Mouse (Mus musculus): ENCODE data around the gene Nckap1l. TPM values are rescaled to one million over a fixed set of nuclear protein-coding genes. Genes with fewer than 3 reads are reported as not detected.

Nckap1l gene
- total and polyA plus RNA-seq, 3 experiments = 17.9 to 27.1 TPM; not detected in 1

DNA sequence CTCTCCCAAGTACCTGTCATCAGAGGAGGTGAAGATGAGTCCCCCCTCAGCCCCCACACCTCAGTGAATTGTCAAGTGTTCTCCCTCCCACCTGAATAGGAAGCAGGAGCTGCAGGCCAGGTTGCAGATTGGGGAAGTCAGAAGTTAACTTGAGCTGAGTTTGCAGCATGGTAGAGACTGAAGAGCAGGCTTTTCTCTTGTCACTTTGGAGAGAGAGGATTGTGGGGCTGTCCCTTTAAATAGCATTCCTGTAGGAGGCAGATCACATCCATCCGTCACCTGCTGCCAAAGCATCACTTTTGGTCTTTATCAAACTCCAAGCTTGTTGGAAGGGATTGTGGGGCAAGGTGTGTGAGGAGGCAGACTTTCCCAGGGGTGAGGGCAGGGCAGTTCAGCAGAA lies 47.1 kb downstream of the Nckap1l start:
- H3K36me3 ChIP-seq (ENCODE audit: control insufficient read depth in 1 of 2, insufficient read depth in 2 of 2, low read length in 2 of 2) = no peaks in the 10 kb centered on the region; a peak in 1 of 4 replicates
- no peak for TF ChIP-seq TAL1 (IDR thresholded peaks at IDR 0.05; ENCODE audit: low read length)
- no peak for TF ChIP-seq CHD1 (IDR thresholded peaks at IDR 0.05; ENCODE audit: low read depth, low read length)
- no peak for TF ChIP-seq NRF1 (IDR thresholded peaks at IDR 0.05; ENCODE audit: insufficient read depth, low read depth, low read length, poor library complexity, severe bottlenecking)
- H3K79me2 ChIP-seq (ENCODE audit: control insufficient read depth, insufficient read depth, low read length, poor library complexity) = no peaks in the 10 kb centered on the region
- DNase-seq (ENCODE audit: low read depth, low spot score) = peak; percentile 3
- no peaks in the 10 kb centered on the region for H3K27me3 ChIP-seq (ENCODE audit: control insufficient read depth in 1 of 2, insufficient read depth in 2 of 2, low read length in 2 of 2)
- no peaks in the 10 kb centered on the region for H3K9me3 ChIP-seq (replicated peaks; ENCODE audit: insufficient read depth, low read length)
- no peak overlapping the region for H3K27ac ChIP-seq (ENCODE audit: control insufficient read depth, low read depth, low read length)
- no peaks in the 10 kb centered on the region for H3K4me1 ChIP-seq (ENCODE audit: control insufficient read depth in 1 of 2, insufficient read depth in 2 of 2, low read length in 2 of 2)
- no peak overlapping the region for H3K9ac ChIP-seq (ENCODE audit: control insufficient read depth, low read depth, low read length, poor library complexity, severe bottlenecking)
- no peak overlapping the region for H3K4me3 ChIP-seq (ENCODE audit: control insufficient read depth in 1 of 2, insufficient read depth in 1 of 2, low read depth in 2 of 2, low read length in 2 of 2)

DNA sequence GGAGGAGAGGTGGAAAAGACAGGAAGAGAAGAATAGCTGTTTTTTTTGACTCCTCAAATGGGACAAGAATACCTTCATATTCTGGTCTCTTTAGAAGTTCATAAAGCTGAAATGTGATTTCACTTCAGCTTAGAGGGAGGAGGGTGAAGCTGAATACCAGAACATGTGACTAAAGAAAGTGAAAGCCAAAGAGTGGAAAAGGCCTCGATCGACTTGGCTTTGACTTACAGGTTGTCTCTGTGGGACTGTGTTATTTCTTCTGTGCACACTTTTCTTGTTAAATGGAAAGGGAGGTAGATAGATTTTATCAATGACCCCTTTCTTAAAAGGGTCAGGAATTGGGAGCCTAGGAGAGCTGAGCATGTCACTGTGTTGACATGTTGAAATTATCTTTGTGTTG lies 47.6 kb downstream of the Nckap1l start:
- Histone ChIP-seq H3K79me2 (ENCODE audit: control insufficient read depth, insufficient read depth, low read length, poor library complexity) (no peaks in the 10 kb centered on the region), H3K9me3 (replicated peaks; ENCODE audit: insufficient read depth, low read length) (no peaks in the 10 kb centered on the region), H3K27ac (ENCODE audit: control insufficient read depth, low read depth, low read length) (no peak overlapping the region), H3K4me3 (ENCODE audit: control insufficient read depth in 1 of 2, insufficient read depth in 1 of 2, low read depth in 2 of 2, low read length in 2 of 2) (no peak overlapping the region), H3K9ac (ENCODE audit: control insufficient read depth, low read depth, low read length, poor library complexity, severe bottlenecking) (no peak overlapping the region), H3K27me3 (ENCODE audit: control insufficient read depth in 1 of 2, insufficient read depth in 2 of 2, low read length in 2 of 2) (no peaks in the 10 kb centered on the region), H3K4me1 (ENCODE audit: control insufficient read depth in 1 of 2, insufficient read depth in 2 of 2, low read length in 2 of 2) (no peaks in the 10 kb centered on the region), H3K36me3 (ENCODE audit: control insufficient read depth in 1 of 2, insufficient read depth in 2 of 2, low read length in 2 of 2) (no peaks in the 10 kb centered on the region; a peak in 1 of 4 replicates)
- no peak for DNase-seq (ENCODE audit: low read depth, low spot score)
- no peak for TF ChIP-seq ZMIZ1 (IDR thresholded peaks at IDR 0.05; ENCODE audit: low read depth, low read length)

DNA sequence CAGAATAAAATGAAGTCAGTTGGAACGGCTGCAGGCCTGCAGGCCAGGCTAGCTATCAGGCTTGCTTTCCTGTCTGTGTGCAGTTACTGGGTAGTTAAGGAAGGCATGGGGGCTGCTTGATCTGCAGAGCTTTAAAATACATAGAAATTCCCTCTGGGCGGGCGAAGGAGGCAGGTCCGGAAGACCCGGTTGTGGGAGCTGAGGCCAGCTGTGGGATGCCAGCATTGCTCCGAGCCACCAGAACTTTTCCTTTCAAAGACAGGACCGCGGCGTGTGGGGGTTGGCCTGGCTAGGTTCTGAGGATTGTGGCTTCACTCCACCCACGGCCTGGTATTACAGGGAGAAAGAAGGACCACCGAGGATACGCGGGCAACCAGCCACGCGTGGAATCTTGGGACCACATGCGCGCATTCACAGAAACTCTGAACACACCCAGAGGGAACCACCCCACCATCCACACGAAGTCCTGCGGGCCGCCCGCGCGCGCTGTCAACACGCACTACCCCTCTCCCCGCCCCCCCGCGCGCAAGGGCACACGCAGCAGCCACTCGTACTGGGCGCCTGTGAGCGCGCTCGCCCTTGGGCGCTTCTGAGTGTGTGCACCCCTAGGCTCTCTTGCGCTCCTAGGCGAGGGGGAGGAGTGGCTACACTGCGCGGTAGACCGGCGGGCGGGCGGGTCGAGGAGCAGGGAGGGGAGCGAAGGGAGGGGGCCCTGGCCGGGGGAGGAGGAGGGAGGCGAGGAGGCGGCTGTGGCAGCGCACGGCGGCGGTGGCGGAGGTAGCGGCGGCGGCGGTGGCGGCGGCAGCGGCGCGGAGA lies 49.0 kb downstream of the Nckap1l start, which contains the start of gene Pde1b:
TSS of gene Pde1b (plus strand) at position 600 of the 816 bp plus-strand sequence.
- TF ChIP-seq RAD21 (IDR thresholded peaks at IDR 0.05; ENCODE audit: low read depth, low read length) = no peak
- TF ChIP-seq MYC (IDR thresholded peaks at IDR 0.05; ENCODE audit: low read depth, low read length) = no peak
- no peak for TF ChIP-seq MAX (IDR thresholded peaks at IDR 0.05; ENCODE audit: low read length)
- no peak for TF ChIP-seq MAFK (IDR thresholded peaks at IDR 0.05; ENCODE audit: borderline replicate concordance, low read depth, low read length)
- no peak for TF ChIP-seq POLR2AphosphoS5 (IDR thresholded peaks at IDR 0.05; ENCODE audit: borderline replicate concordance, low read depth, low read length)
- no peak for TF ChIP-seq ZKSCAN1 (IDR thresholded peaks at IDR 0.05; ENCODE audit: low read depth, low read length)
- TF ChIP-seq POLR2A (IDR thresholded peaks at IDR 0.05; ENCODE audit: control insufficient read depth in 1 of 2, insufficient read depth in 1 of 2, low read depth in 1 of 2, low read length in 2 of 2, poor library complexity in 1 of 2) = no peak
- no peak for TF ChIP-seq SMC3 (IDR thresholded peaks at IDR 0.05; ENCODE audit: low read depth, low read length)
- TF ChIP-seq USF1 (IDR thresholded peaks at IDR 0.05; ENCODE audit: low read depth, low read length) = no peak
- TF ChIP-seq JUND (IDR thresholded peaks at IDR 0.05; ENCODE audit: low read depth, low read length) = no peak
- TF ChIP-seq E2F4 (IDR thresholded peaks at IDR 0.05; ENCODE audit: borderline replicate concordance, low read depth, low read length) = no peak
- TF ChIP-seq GABPA (IDR thresholded peaks at IDR 0.05; ENCODE audit: low read depth, low read length) = no peak
- TF ChIP-seq MEF2A (IDR thresholded peaks at IDR 0.05; ENCODE audit: extremely low read depth, insufficient replicate concordance, low read depth, low read length, poor library complexity, severe bottlenecking) = no peak
- no peak for TF ChIP-seq CHD2 (IDR thresholded peaks at IDR 0.05; ENCODE audit: low read length)
- no peak for TF ChIP-seq ELF1 (IDR thresholded peaks at IDR 0.05; ENCODE audit: low read depth, low read length)
- TF ChIP-seq BHLHE40 (IDR thresholded peaks at IDR 0.05; ENCODE audit: borderline replicate concordance, low read depth, low read length) = no peak
- H3K9ac ChIP-seq (ENCODE audit: control insufficient read depth, low read depth, low read length, poor library complexity, severe bottlenecking) = no peak within 1 kb of the TSS
- no peak for DNase-seq (ENCODE audit: low read depth, low spot score)
- no peaks in the 10 kb centered on the region for H3K79me2 ChIP-seq (ENCODE audit: control insufficient read depth, insufficient read depth, low read length, poor library complexity)
- no peaks in the 10 kb centered on the region; a peak in 1 of 4 replicates for H3K36me3 ChIP-seq (ENCODE audit: control insufficient read depth in 1 of 2, insufficient read depth in 2 of 2, low read length in 2 of 2)
- H3K27ac ChIP-seq (ENCODE audit: control insufficient read depth, low read depth, low read length) = no peak within 1 kb of the TSS
- H3K4me3 ChIP-seq (ENCODE audit: control insufficient read depth in 1 of 2, insufficient read depth in 1 of 2, low read depth in 2 of 2, low read length in 2 of 2) = no peak within 1 kb of the TSS
- H3K9me3 ChIP-seq (replicated peaks; ENCODE audit: insufficient read depth, low read length) = no peaks in the 10 kb centered on the region
- no peaks in the 10 kb centered on the region for H3K27me3 ChIP-seq (ENCODE audit: control insufficient read depth in 1 of 2, insufficient read depth in 2 of 2, low read length in 2 of 2)
- H3K4me1 ChIP-seq (ENCODE audit: control insufficient read depth in 1 of 2, insufficient read depth in 2 of 2, low read length in 2 of 2) = no peaks in the 10 kb centered on the region

All from MEL (cell line).